Mouse (Mus musculus) T-helper 17 cell (primary cell): ENCODE data around the gene Platr17.
"Not testable (repeated sequence)": the region's sequence is repeated elsewhere in the genome, so short reads cannot be mapped to it uniquely, and the experiment has no call there.

Experiments
- in situ Hi-C, 2 experiments: fragments of 300-600 bp; cut with MboI, MseI; formaldehyde crosslinking; loops; 1 replicate in 1 of 2; 2 replicates in 1 of 2; pipeline ENCODE4 v1.15.1; 2025; ENCODE audit warnings: high pct_unique_total_duplicates in 2 of 2

Gene Platr17

GRCm38 (mm10) chr17:33936993-33937392 lies 32.1 kb downstream of the Platr17 start:
- in situ Hi-C loops: no loop called here

DNA sequence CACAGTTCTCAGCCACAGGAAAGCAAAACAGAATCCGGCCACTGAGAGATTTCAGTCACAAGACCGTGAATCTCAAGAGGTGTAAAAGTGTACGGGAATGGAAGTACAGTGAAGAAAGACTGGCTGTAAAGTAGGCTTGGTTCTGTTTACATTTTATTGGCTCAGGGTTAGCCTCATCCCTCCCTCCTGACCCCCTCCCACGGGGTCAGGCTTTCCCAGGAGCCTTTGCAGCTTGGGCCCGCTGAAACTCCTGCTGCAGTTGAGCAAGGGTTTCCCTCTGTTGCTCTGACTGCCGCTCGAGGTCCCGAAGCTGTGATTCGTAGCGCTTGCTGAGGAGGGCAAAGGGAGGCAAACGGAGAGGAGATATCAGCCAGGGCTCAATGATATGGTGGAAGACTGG lies 33.8 kb downstream of the Platr17 start:
- in situ Hi-C loops: no loop called here

DNA sequence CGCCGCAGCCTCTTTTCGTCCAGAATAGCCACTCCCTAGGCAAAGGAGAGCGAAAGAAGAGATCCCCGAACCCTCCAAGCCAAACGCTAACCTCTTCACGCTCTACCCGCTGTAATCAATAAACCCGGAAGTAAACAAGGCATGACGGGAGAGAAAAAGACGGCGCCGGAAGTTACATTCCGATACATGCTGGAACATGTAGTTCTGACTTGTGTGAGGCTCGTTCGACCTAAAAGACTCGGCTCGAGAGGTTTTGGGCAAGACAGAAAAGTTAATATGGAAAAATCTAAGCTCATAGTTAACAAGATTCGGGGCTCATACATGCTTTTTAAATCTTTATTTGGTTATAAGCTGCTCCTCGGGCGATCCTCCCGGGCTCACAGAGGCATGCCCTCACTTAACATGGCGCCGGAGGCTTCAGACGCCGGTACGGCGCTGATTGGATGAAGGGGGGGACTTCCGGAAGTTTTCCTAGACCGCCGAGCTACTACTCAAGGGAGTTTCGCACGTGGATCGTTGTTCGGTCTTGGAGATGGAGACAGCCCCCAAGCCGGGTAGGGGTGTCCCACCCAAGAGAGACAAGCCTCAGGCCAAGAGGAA lies 35.4 kb downstream of the Platr17 start, which contains the start of the genes Pfdn6 and Wdr46:
TSS of gene Pfdn6 (minus strand) at position 138 of the 600 bp plus-strand sequence.
TSS of gene Wdr46 (plus strand) at position 455 of the 600 bp plus-strand sequence.
- in situ Hi-C loops: no loop called here

DNA sequence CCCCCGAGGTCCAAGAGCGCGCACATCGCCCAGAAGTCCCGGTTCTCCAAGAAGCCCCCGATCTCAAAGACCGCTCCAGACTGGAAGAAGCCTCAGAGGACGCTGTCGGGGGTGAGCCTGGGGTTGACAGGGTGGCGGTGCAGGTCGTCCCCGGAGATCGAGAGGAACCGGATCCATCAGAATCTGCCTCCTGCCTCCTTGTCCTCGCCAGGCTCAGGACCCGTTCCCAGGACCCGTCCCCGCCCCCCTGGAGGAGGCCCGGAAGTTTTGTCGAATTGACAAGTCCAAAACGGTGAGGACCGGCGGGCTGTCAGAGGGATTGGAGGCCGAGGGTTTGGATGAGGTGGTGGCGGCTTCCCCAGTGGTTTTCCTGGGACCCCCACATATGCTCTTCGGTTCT lies 36.0 kb downstream of the Platr17 start:
- in situ Hi-C loops: no loop called here

GRCm38 (mm10) chr17:33941381-33941780 lies 36.4 kb downstream of the Platr17 start:
- in situ Hi-C loops: no loop called here

- in situ Hi-C loops: no loop called here
These were observed 38.5 kb downstream of the Platr17 start for GRCm38 (mm10) chr17:33943454-33943853.

DNA sequence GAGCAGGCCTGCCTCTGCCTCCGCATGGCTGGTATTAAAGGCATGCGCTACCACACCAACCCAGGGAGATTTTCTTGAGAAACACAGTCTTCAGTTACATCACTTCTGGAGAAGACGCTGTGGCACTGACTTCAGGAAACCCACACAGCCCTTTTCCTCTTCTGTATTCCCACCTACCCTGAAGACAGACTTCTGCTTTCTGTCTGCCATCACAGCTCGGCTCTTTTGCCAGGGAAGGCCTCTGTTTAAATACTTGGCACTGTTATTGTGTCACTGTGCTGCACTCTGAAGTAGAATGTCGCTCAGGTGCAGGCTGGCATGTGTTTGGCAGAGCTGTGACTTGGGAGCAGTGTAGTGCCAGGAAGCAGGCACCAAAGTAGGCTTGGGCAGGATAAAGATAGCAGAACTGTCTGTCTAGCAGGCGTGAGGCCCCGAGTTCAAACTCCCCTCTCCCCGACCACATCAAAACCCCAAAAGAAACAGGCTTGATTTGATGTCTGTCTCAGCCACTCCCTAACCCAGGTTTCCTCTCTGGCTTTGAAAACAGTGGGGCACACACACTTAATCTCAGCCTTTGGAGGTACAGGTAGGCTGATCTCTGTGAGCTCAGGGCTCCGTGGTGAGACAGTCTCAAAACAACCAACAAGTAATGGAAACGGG lies 42.6 kb downstream of the Platr17 start:
- in situ Hi-C loops: no loop called here

DNA sequence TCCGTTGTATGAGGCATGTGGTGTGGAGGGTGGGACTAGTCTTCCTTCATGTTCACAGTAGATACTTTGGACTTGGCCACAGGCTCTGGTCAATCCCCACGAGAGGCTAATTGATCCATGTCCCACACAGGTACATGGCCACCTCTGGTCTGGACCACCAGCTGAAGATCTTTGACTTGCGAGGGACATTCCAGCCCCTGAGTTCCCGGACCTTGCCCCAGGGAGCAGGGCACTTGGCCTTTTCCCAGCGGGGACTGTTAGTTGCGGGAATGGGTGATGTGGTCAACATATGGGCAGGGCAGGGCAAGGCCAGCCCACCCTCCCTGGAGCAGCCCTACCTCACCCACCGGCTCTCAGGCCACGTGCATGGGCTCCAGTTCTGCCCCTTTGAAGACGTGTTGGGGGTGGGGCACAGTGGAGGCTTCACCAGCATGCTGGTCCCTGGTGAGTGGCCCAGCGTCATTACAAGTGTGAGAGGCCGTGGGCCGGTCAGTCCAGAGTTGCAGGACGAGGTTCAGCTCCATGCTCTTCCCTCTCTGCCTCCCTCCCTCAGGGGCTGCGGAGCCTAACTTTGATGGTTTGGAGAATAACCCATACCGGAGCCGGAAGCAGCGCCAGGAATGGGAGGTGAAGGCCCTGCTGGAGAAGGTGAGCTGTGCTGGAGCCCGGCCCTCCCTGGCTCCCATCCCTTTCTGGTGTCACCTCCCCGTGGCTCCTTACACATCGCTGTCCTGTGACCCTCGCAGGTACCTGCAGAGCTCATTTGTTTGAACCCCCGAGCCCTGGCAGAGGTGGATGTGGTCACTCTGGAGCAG lies 43.4 kb downstream of the Platr17 start:
- in situ Hi-C loops: no loop called here

DNA sequence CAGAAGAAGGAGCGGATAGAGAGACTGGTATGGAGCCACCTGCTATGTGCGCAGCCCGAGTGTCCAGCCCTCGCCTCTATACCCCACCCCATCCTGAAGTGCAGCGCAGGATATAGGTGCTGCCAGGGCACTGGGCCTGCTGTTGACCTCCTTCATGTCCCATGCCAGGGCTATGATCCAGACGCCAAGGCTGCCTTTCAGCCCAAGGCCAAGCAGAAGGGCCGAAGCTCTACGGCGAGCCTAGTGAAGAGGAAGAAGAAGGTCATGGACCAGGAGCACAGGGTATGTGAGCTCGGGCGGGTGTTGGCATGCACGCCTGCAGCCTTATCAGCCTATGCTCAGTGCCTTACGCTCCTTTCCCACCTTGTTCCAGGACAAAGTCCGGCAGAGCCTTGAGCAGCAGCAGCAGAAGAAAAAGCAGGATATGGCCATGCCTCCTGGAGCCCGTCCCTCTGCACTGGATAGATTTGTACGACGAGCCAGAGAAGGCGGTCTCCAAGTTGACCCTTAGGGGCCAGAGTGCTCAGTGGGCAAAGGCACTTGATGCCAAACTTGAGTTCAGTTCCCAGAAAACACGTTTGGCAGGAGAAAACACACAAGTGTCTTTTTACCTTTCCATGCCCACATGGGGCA lies 44.1 kb downstream of the Platr17 start:
- in situ Hi-C loops: no loop called here

DNA sequence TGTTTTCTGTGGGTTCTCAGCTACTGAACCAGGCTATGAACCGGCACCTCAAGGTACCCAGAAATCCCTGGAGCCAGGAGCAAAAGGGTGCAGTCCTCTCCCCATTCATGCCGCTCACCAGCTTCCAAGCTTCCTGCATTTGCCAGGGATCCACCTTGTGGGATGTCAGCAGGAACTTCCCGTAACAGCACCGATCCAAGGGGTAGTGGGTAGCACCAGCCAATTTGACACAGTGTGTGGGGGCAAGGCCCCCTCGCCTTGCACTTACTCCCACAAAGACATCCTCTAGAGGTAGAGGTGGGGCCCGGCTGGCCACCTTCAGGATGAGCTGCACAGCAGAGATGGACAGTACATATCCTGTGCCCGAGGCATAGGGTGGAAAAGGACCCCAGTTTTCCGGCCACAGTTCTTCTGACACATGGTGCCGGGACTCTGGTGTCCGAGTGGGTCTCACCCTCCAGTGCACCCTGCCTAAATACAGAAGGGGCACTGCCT lies 45.2 kb downstream of the Platr17 start:
- in situ Hi-C loops: no loop called here

DNA sequence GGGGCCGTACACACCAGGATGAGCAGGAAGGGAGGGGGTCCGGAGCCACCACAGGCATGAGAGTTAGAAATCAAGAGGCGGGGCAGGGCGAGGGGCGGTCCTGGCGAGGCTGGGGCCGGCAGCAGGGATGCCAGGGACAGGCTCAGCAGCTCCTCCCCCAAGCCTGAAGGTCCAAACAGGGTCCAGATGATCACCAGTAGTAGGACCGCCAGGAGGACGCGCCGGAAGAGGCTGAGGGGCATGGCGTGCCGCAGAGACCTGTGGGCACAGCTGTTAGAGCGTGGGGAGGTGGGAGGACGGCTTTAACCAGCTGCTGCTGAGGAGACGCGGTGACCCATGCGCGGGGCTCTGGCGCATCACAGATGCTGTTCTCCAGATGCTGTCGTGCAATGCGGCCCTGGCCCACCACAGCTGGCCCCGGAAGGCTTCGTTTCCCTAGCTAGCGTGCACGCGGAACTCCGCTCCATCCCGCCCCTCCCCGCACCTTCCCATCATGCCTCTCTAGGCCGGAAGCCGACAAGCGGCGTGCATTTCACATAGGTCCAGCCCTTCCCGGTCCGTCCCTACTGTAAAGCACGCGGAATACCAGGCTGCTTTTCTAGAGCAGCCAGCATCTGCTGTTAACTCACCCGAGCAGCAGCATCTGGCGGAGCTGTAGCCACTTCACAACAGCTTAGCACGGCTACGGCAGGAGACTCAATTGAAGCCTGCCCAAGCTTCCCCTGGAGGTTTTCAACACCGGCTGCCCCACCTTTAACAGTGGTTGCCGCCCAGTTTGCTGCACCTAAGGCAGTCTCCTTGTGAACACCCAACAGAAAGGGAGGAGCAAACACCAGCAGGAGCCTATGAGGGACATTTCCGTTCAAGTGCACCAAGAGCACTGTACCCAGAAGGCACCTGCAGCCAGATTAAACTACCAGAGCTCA lies 46.3 kb downstream of the Platr17 start, which contains the start of gene B3galt4:
TSS of gene B3galt4 (minus strand) at position 468 of the 926 bp plus-strand sequence.
- in situ Hi-C loops: no loop called here

GRCm38 (mm10) chr17:33952015-33952414 lies 47.1 kb downstream of the Platr17 start:
- in situ Hi-C loops: not testable (repeated sequence)

DNA sequence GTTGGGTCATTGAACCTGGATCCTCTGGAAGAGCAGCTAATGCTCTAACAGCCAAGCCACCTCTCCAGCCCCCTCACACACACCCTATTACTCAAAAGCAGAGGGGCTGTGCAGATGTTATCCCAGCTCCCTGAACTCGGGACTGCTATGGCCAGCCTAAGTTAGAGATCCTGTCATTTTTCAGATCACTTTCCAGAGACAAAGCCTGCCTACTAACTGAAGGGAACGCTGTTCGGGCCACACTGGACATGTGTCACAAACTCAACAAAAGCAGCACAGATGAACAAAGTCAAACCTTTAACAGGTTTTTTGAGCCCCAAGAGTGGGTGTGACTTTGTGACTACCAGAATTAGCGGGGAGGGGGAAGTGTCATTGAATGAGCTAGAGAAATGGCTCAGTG lies 47.9 kb downstream of the Platr17 start:
- in situ Hi-C loops: no loop called here

GRCm38 (mm10) chr17:33953310-33953709 lies 48.4 kb downstream of the Platr17 start:
- in situ Hi-C loops: no loop called here

- in situ Hi-C loops: no loop called here
These were observed 49.1 kb downstream of the Platr17 start for GRCm38 (mm10) chr17:33953961-33954565.

- in situ Hi-C loops: no loop called here
These were observed 50.0 kb downstream of the Platr17 start for GRCm38 (mm10) chr17:33954646-33955554.

DNA sequence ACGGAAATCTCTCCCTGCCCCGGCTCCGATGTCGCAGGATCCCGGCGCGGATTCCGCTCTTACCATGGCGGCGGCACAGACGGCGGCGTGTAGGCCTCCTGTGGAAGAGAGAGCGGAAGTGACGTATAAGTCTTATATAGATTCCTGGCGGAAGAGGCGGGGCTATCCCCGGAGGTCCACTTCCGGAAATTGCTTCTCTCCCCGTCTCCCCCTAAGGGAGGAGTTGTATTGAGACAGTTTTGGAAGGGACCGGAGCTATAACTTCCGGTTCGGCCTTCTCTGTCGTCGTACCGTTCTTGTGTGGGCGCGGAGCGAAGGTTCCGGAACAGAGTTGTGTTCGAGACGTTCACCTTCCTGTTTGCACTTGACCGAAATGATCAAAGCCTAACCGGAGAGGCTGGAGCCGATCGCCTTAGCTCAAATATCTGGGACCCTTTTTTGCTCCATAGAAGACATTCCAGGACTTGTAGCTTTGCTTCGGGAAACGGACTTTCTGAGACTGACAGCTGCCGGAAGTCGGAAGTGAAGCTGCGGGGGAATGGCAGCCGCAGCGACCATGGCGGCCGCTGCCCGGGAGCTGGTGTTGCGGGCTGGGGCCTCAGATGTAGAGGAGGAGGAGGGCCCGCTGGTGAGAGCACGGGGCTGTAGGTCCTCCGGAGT lies 50.8 kb downstream of the Platr17 start, which contains the start of the genes Vps52 and Rps18:
TSS of gene Vps52 (plus strand) at position 258 of the 660 bp plus-strand sequence.
TSS of gene Rps18 (minus strand) at position 447 of the 660 bp plus-strand sequence.
- in situ Hi-C loops: no loop called here
